Mouse (Mus musculus) gastrocnemius, adult 2 months (tissue): Measurements from ENCODE around the gene Qrich2. TPM values are rescaled to one million over a fixed set of nuclear protein-coding genes. Genes with fewer than 3 reads are reported as not detected.

Experiments
- DNase-seq: peaks from one replicate; pipeline ENCODE4 v3.0.0; 2022
- H3K27ac ChIP-seq: fragments of 200-600 bp; 2 replicates; pipeline ENCODE4 v1.8.1; 2022; ENCODE audit warnings: mild to moderate bottlenecking
- H3K4me3 ChIP-seq: fragments of 200-600 bp; 2 replicates; pipeline ENCODE4 v1.8.1; 2022; ENCODE audit warnings: mild to moderate bottlenecking, moderate library complexity
- CTCF ChIP-seq: fragments of 200-600 bp; IDR thresholded peaks from 2 replicates; pipeline ENCODE4 v1.8.1; 2022; ENCODE audit warnings: antibody characterized with exemption, mild to moderate bottlenecking, moderate library complexity
- intact Hi-C: fragments of 180-260 bp; cut with DNase I; formaldehyde crosslinking; loops from one replicate; pipeline ENCODE4 v1.15.1; 2025
- long read RNA-seq, 2 experiments: library from polyadenylated mRNA; stranded (forward); transcript quantifications; one replicate each; pipeline ENCODE4 v2.0.0; 2021
- total RNA-seq, 2 experiments: library from RNA; stranded (reverse); gene quantifications; 2 replicates each; pipeline ENCODE4 v1.2.3; 2021

Qrich2 gene
- total RNA-seq, result under 1 TPM in 1 of 2 experiments, not detected in 1; 0.06 TPM
- long read RNA-seq, experiment 1, result 0 reads
- long read RNA-seq, experiment 2, result 0 reads

DNA sequence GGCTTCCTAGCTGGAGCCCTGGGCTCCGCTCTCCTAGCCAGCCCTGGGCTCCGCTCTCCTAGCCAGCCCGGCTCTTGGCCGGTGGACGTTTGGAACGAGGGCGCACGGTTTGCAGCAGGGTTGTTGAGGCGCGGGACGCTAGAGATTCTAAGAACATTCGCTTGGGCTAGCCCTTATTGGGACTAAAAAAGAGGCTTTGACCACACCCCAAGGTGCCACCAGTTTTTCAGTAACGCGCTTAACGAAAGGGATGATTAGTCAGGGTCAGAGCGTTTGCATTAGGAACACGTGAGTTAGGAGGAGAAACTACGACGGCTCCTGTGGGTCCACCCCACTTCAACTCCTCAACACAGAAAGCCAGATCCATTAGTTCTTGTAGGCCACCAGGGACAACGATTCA, at the start of gene Qrich2:
TSS of gene Qrich2 (minus strand) at position 101 of the 400 bp plus-strand sequence.
- no peak for TF ChIP-seq CTCF
- no peak for DNase-seq
- Histone ChIP-seq H3K4me3 (no peak within 1 kb of the TSS), H3K27ac (no peak within 1 kb of the TSS)
- intact Hi-C loops, result no loop called here

DNA sequence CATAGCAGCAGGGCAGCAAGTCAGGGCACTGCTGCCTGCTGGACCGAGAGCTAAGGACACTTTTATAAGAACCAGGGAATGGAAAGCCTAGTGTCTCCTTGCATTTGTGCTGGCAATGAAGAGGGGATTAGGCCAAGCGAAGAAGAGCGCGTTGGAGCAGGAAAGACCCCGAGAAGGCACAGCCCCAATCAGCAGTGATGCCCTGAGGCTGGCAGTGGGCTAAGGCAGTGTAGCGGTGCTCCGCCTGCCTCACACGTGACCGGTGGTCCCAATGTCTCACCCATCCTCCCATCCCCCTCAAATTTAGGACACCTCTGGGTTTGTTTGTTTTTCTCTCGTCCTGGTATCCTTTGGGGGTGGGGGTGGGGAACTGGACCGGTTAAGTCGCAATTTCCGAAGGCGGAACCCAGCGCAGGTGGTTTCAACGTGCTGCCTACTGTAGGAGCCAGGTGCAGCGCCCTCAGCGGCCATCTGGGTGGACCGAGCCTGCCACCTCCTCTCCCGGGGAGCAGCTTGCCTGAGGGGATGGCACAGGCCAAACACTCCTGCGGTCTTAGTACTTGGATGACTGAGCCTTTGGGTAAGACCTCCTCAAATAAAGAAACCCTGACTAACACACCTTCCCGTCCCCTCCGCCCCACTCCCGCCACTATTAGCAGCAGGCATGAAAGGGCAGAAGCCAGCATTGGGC, 49.4 kb upstream of the Qrich2 start:
- no peak overlapping the region for H3K27ac ChIP-seq
- TF ChIP-seq CTCF, result no peak
- intact Hi-C loops, result no loop called here
- DNase-seq, result no peak
- no peak overlapping the region for H3K4me3 ChIP-seq

GRCm38 (mm10) chr11:116513531-116514038, 47.5 kb upstream of the Qrich2 start:
- no peak overlapping the region for H3K4me3 ChIP-seq
- intact Hi-C loops, result no loop called here
- TF ChIP-seq CTCF, result no peak
- H3K27ac ChIP-seq, result no peak overlapping the region
- DNase-seq, result no peak

- DNase-seq, result no peak
- intact Hi-C loops, result no loop called here
- TF ChIP-seq CTCF, result no peak
- Histone ChIP-seq H3K4me3 (no peak overlapping the region), H3K27ac (no peak overlapping the region)
These were observed 46.9 kb upstream of the Qrich2 start for GRCm38 (mm10) chr11:116512987-116513386.

- TF ChIP-seq CTCF, result no peak
- Histone ChIP-seq H3K4me3 (no peak overlapping the region), H3K27ac (no peak overlapping the region)
- intact Hi-C loops, result no loop called here
- DNase-seq, result no peak
These were observed 46.1 kb upstream of the Qrich2 start for GRCm38 (mm10) chr11:116512154-116512553.

DNA sequence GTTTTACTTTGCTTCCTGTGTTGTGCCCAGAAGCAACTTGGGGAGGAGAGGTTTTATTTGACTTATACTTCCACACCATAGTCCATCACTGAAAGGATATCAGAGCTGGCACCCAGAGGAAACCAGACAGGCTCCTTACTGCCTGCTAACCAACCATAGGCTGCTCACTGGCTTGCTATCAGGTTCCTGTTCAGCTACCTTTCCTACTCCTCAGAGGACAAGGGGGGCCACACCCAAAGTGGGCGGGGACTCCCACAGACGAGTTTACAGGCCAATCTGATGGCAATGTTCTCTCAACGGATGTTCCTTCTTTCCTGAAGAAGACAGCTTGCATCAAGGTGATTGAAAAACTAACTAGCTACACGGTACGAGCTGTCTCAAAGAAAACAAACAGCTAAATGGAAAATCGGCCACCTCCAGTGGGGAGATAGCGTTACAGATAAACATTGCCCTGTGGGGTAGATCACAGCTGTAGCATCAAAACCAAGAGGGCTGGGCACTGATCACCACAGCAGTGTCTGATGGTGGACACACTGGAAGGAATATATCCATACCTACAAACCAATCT, 45.3 kb upstream of the Qrich2 start:
- intact Hi-C loops, result no loop called here
- Histone ChIP-seq H3K4me3 (no peak overlapping the region), H3K27ac (no peak overlapping the region)
- no peak for DNase-seq
- TF ChIP-seq CTCF, result no peak

GRCm38 (mm10) chr11:116508689-116509088, 42.6 kb upstream of the Qrich2 start:
- intact Hi-C loops, result no loop called here
- TF ChIP-seq CTCF, result no peak
- Histone ChIP-seq H3K4me3 (no peak overlapping the region), H3K27ac (no peak overlapping the region)
- DNase-seq, result no peak

GRCm38 (mm10) chr11:116506151-116506875, 40.3 kb upstream of the Qrich2 start:
- no peak overlapping the region for H3K4me3 ChIP-seq
- intact Hi-C loops, result no loop called here
- TF ChIP-seq CTCF, result no peak
- no peak for DNase-seq
- H3K27ac ChIP-seq, result no peak overlapping the region

GRCm38 (mm10) chr11:116505573-116505972, 39.5 kb upstream of the Qrich2 start:
- TF ChIP-seq CTCF, result no peak
- Histone ChIP-seq H3K27ac (no peak overlapping the region), H3K4me3 (no peak overlapping the region)
- intact Hi-C loops, result no loop called here
- no peak for DNase-seq

- DNase-seq, result no peak
- TF ChIP-seq CTCF, result no peak
- no peak overlapping the region for H3K4me3 ChIP-seq
- intact Hi-C loops, result loop anchor here (5.0 kb wide), 1 partner anchor 123 kb away; the partner anchor contains the start of gene Rhbdf2
- no peak overlapping the region for H3K27ac ChIP-seq
These were observed 38.5 kb upstream of the Qrich2 start for GRCm38 (mm10) chr11:116504516-116504915.

DNA sequence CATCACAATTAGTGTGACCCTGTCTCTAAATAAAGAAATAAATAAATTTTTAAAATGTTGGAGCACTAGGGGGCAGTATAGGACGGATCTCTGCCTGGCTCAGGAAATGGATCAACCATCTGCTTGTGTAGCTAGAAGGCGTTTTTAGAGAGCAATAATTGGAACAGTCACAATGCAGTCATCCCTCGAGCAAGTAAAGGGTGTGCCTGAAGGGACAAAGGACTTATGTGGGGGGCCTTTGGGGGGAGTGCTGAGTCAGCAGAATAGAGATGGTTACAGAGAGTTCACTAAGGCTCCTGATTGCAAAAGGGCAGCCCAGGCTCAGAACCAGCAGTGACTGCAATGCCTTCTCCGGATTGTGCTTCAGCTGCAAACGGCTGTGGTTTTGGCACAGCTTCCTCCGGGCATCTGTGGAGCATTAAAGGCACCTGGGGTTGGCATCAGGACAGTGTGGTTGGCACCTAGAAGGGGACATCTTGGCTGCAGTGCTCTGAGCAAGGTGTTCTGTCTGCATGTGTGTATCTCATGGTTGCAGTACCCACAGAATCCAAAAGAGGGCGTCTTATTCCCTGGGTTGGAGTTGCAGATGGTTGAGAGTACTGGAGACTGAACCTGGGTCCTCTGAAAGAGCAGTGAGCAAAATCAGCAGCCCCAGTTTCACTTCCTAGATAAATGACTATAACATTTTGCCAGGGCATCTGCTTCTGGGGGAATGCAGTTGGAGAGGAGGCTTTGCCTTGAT, 35.1 kb upstream of the Qrich2 start:
- intact Hi-C loops, result loop anchor here (1.0 to 5.0 kb wide), 2 partner anchors 33 to 126 kb away; partner anchors contain the start of gene Rhbdf2
- H3K27ac ChIP-seq, result no peak overlapping the region
- peak; percentile 34 for DNase-seq
- TF ChIP-seq CTCF, result peak; percentile 65
- no peak overlapping the region for H3K4me3 ChIP-seq

DNA sequence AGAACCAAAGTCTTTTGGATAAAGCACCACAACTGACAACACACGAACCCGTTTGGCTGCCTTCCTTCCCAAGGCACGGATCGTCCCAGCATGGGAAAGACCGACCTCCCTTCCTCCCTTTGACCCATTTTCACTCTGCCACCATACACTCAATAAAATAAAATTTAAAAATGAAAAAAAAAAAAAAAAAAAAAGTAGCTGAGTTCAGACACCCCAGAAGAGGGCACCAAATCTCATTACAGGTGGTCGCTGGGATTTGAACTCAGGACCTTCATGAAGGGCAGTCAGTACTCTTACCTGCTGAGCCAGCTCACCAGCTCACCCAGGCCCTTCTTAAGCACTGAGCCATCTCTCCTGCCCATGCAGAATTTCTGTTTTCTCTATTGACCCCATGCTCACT, 33.0 kb upstream of the Qrich2 start:
- no peak overlapping the region for H3K4me3 ChIP-seq
- no peak overlapping the region for H3K27ac ChIP-seq
- intact Hi-C loops, result no loop called here
- DNase-seq, result no peak
- TF ChIP-seq CTCF, result no peak
